Mouse (Mus musculus): ENCODE data around the gene Oprm1.
"Not testable (repeated sequence)": the region's sequence is repeated elsewhere in the genome, so short reads cannot be mapped to it uniquely, and the experiment has no call there.

The Oprm1 gene

GRCm38 (mm10) chr10:6980236-6980635 is 221.9 kb downstream of the Oprm1 start:
- DNase-seq = no peak

GRCm38 (mm10) chr10:6982751-6983151 is 224.4 kb downstream of the Oprm1 start:
- DNase-seq = no peak

GRCm38 (mm10) chr10:6983431-6983830 is 225.1 kb downstream of the Oprm1 start:
- DNase-seq = no peak

- DNase-seq = no peak
These were observed 227.9 kb downstream of the Oprm1 start for GRCm38 (mm10) chr10:6986246-6986645.

GRCm38 (mm10) chr10:6987399-6988098 is 229.2 kb downstream of the Oprm1 start:
- DNase-seq = no peak

- no peak for DNase-seq
These were observed 230.2 kb downstream of the Oprm1 start for GRCm38 (mm10) chr10:6988555-6988954.

GRCm38 (mm10) chr10:6996895-6997294 is 238.6 kb downstream of the Oprm1 start:
- no peak for DNase-seq

GRCm38 (mm10) chr10:6998576-6999250 is 240.4 kb downstream of the Oprm1 start:
- DNase-seq = no peak

GRCm38 (mm10) chr10:6999355-6999754 is 241.0 kb downstream of the Oprm1 start:
- no peak for DNase-seq

- not testable (repeated sequence) for DNase-seq
These were observed 245.6 kb downstream of the Oprm1 start for GRCm38 (mm10) chr10:7003898-7004297.

- no peak for DNase-seq
These were observed 246.8 kb downstream of the Oprm1 start for GRCm38 (mm10) chr10:7004980-7005538.

- no peak for DNase-seq
These were observed 252.2 kb downstream of the Oprm1 start for GRCm38 (mm10) chr10:7010543-7010942.

GRCm38 (mm10) chr10:7015199-7015598 is 256.9 kb downstream of the Oprm1 start:
- no peak for DNase-seq

GRCm38 (mm10) chr10:7019781-7020386 is 261.6 kb downstream of the Oprm1 start:
- no peak for DNase-seq

- DNase-seq = no peak
These were observed 262.2 kb downstream of the Oprm1 start for GRCm38 (mm10) chr10:7020551-7020950.

GRCm38 (mm10) chr10:7025028-7025427 is 266.7 kb downstream of the Oprm1 start:
- no peak for DNase-seq

GRCm38 (mm10) chr10:7033459-7033858 is 275.2 kb downstream of the Oprm1 start:
- no peak for DNase-seq

- DNase-seq = no peak
These were observed 277.2 kb downstream of the Oprm1 start for GRCm38 (mm10) chr10:7035547-7035946.

- DNase-seq = no peak
These were observed 278.9 kb downstream of the Oprm1 start for GRCm38 (mm10) chr10:7037194-7037593.

GRCm38 (mm10) chr10:7041032-7041431 is 282.7 kb downstream of the Oprm1 start:
- DNase-seq = no peak

- no peak for DNase-seq
These were observed 285.6 kb downstream of the Oprm1 start for GRCm38 (mm10) chr10:7043896-7044295.

GRCm38 (mm10) chr10:7047288-7047918 is 289.1 kb downstream of the Oprm1 start:
- DNase-seq = no peak

- no peak for DNase-seq
These were observed 289.6 kb downstream of the Oprm1 start for GRCm38 (mm10) chr10:7047919-7048291.
